Mouse (Mus musculus): Measurements from ENCODE around the gene Sesn2. TPM values are rescaled to one million over a fixed set of nuclear protein-coding genes. Genes with fewer than 3 reads are reported as not detected.

Gene Sesn2
- total and polyA plus RNA-seq, 2 experiments from 2014 or later, result 5.2 to 6.2 TPM

- Histone ChIP-seq H3K9me3 (replicated peaks; ENCODE audit: control insufficient read depth, low read length) (no peaks in the 10 kb centered on the region), H3K9ac (replicated peaks; ENCODE audit: low read depth, low read length) (no peak overlapping the region), H3K4me1 (ENCODE audit: control insufficient read depth, insufficient read depth) (peaks cover 9% of the 10 kb centered on the region), H3K27ac (ENCODE audit: low read depth) (no peak overlapping the region), H3K4me2 (ENCODE audit: low read depth, low read length) (no peak overlapping the region), H3K27me3 (ENCODE audit: control insufficient read depth, insufficient read depth, low read length) (no peaks in the 10 kb centered on the region), H3K4me3 (ENCODE audit: low read depth, low read length) (no peak overlapping the region), H3K36me3 (replicated peaks; ENCODE audit: control insufficient read depth, insufficient read depth, low read length) (peaks cover 66% of the 10 kb centered on the region)
- no peak for DNase-seq (ENCODE audit: low spot score)
- ATAC-seq (ENCODE audit: insufficient read depth, low read depth), result no peak
- no peak for TF ChIP-seq EP300 (IDR thresholded peaks at IDR 0.05; ENCODE audit: low read depth)
- TF ChIP-seq CTCF (IDR thresholded peaks at IDR 0.05; ENCODE audit: low read depth), result no peak
- 81% methylated on average over 4 of the region's 4 CpGs for WGBS
Observed at GRCm38 (mm10) chr4:132541413-132541812, 31.1 kb upstream of the Sesn2 start.

- Histone ChIP-seq H3K4me1 (ENCODE audit: control insufficient read depth, insufficient read depth) (peaks cover 14% of the 10 kb centered on the region), H3K4me3 (ENCODE audit: low read depth, low read length) (no peak overlapping the region), H3K4me2 (ENCODE audit: low read depth, low read length) (no peak overlapping the region), H3K27ac (ENCODE audit: low read depth) (no peak overlapping the region), H3K36me3 (replicated peaks; ENCODE audit: control insufficient read depth, insufficient read depth, low read length) (peaks cover 57% of the 10 kb centered on the region), H3K9ac (replicated peaks; ENCODE audit: low read depth, low read length) (no peak overlapping the region), H3K27me3 (ENCODE audit: control insufficient read depth, insufficient read depth, low read length) (no peaks in the 10 kb centered on the region), H3K9me3 (replicated peaks; ENCODE audit: control insufficient read depth, low read length) (no peaks in the 10 kb centered on the region)
- 88% methylated on average over 5 of the region's 5 CpGs for WGBS
- DNase-seq (ENCODE audit: low spot score) (no peak), ATAC-seq (ENCODE audit: insufficient read depth, low read depth) (no peak)
- TF ChIP-seq CTCF (IDR thresholded peaks at IDR 0.05; ENCODE audit: low read depth) (no peak), EP300 (IDR thresholded peaks at IDR 0.05; ENCODE audit: low read depth) (no peak)
Observed at GRCm38 (mm10) chr4:132539481-132539880, 29.2 kb upstream of the Sesn2 start.

- TF ChIP-seq CTCF (IDR thresholded peaks at IDR 0.05; ENCODE audit: low read depth) (no peak), EP300 (IDR thresholded peaks at IDR 0.05; ENCODE audit: low read depth) (no peak)
Observed at GRCm38 (mm10) chr4:132535406-132536121, 25.3 kb upstream of the Sesn2 start, which contains the start of gene Dnajc8. TSS of gene Dnajc8 (plus strand) at chr4:132535550.

GRCm38 (mm10) chr4:132532981-132533916 lies 22.9 kb upstream of the Sesn2 start, which contains the start of gene Atpif1:
TSS of gene Atpif1 (minus strand) at chr4:132533659.
- peak within 1 kb of the TSS; percentile 90 for H3K4me2 ChIP-seq (ENCODE audit: low read depth, low read length)
- WGBS, result under 1% methylated on average over 63 of the region's 63 CpGs

More at GRCm38 (mm10) chr4:132535406-132536121, 25.3 kb upstream of the Sesn2 start, which contains the start of gene Dnajc8:
- H3K4me2 ChIP-seq (ENCODE audit: low read depth, low read length), result peak within 1 kb of the TSS; percentile 92
- peak within 1 kb of the TSS; percentile 80 for H3K27ac ChIP-seq (ENCODE audit: low read depth)
- peak; percentile 80 for ATAC-seq (ENCODE audit: insufficient read depth, low read depth)
- peaks cover 26% of the 10 kb centered on the region for H3K4me1 ChIP-seq (ENCODE audit: control insufficient read depth, insufficient read depth)
- no peaks in the 10 kb centered on the region for H3K27me3 ChIP-seq (ENCODE audit: control insufficient read depth, insufficient read depth, low read length)
- peak within 1 kb of the TSS; percentile 92 for H3K9ac ChIP-seq (replicated peaks; ENCODE audit: low read depth, low read length)
- H3K4me3 ChIP-seq (ENCODE audit: low read depth, low read length), result peak within 1 kb of the TSS; percentile 98
- WGBS, result under 1% methylated on average over 59 of the region's 60 CpGs
- peaks cover 22% of the 10 kb centered on the region for H3K36me3 ChIP-seq (replicated peaks; ENCODE audit: control insufficient read depth, insufficient read depth, low read length)
- H3K9me3 ChIP-seq (replicated peaks; ENCODE audit: control insufficient read depth, low read length), result no peaks in the 10 kb centered on the region
- DNase-seq (ENCODE audit: low spot score), result peak; percentile 92

GRCm38 (mm10) chr4:132532496-132532895 lies 22.2 kb upstream of the Sesn2 start:
- H3K9me3 ChIP-seq (replicated peaks; ENCODE audit: control insufficient read depth, low read length), result no peaks in the 10 kb centered on the region
- peak overlapping the region; percentile 88 for H3K4me3 ChIP-seq (ENCODE audit: low read depth, low read length)
- peaks cover 14% of the 10 kb centered on the region for H3K36me3 ChIP-seq (replicated peaks; ENCODE audit: control insufficient read depth, insufficient read depth, low read length)
- no peaks in the 10 kb centered on the region for H3K27me3 ChIP-seq (ENCODE audit: control insufficient read depth, insufficient read depth, low read length)
- H3K27ac ChIP-seq (ENCODE audit: low read depth), result peak overlapping the region; percentile 92
- peak overlapping the region; percentile 90 for H3K4me2 ChIP-seq (ENCODE audit: low read depth, low read length)
- TF ChIP-seq CTCF (IDR thresholded peaks at IDR 0.05; ENCODE audit: low read depth), result no peak
- TF ChIP-seq EP300 (IDR thresholded peaks at IDR 0.05; ENCODE audit: low read depth), result no peak
- ATAC-seq (ENCODE audit: insufficient read depth, low read depth) (peak; percentile 40), DNase-seq (ENCODE audit: low spot score) (peak; percentile 71)
- under 1% methylated on average over 5 of the region's 5 CpGs for WGBS
- peak overlapping the region; percentile 85 for H3K9ac ChIP-seq (replicated peaks; ENCODE audit: low read depth, low read length)
- peaks cover 26% of the 10 kb centered on the region for H3K4me1 ChIP-seq (ENCODE audit: control insufficient read depth, insufficient read depth)

More at GRCm38 (mm10) chr4:132532981-132533916, 22.9 kb upstream of the Sesn2 start, which contains the start of gene Atpif1:
- TF ChIP-seq EP300 (IDR thresholded peaks at IDR 0.05; ENCODE audit: low read depth) (no peak), CTCF (IDR thresholded peaks at IDR 0.05; ENCODE audit: low read depth) (no peak)
- DNase-seq (ENCODE audit: low spot score), result peak; percentile 93
- Histone ChIP-seq H3K36me3 (replicated peaks; ENCODE audit: control insufficient read depth, insufficient read depth, low read length) (peaks cover 14% of the 10 kb centered on the region), H3K27me3 (ENCODE audit: control insufficient read depth, insufficient read depth, low read length) (no peaks in the 10 kb centered on the region), H3K4me3 (ENCODE audit: low read depth, low read length) (peak within 1 kb of the TSS; percentile 88), H3K9me3 (replicated peaks; ENCODE audit: control insufficient read depth, low read length) (no peaks in the 10 kb centered on the region), H3K27ac (ENCODE audit: low read depth) (peak within 1 kb of the TSS; percentile 92), H3K9ac (replicated peaks; ENCODE audit: low read depth, low read length) (peak within 1 kb of the TSS; percentile 85), H3K4me1 (ENCODE audit: control insufficient read depth, insufficient read depth) (peaks cover 26% of the 10 kb centered on the region)
- ATAC-seq (ENCODE audit: insufficient read depth, low read depth), result peak; percentile 87
